Mouse (Mus musculus) cerebellum, adult 18-20 months (tissue): ENCODE data around the gene Ttc8.
A peak's percentile ranks its signal among the peaks of the same experiment; 100 is the strongest.

Source experiments
- DNase-seq, 2 experiments: peaks; one replicate each; pipeline ENCODE4 v3.0.0; 2021

Gene Ttc8

DNA sequence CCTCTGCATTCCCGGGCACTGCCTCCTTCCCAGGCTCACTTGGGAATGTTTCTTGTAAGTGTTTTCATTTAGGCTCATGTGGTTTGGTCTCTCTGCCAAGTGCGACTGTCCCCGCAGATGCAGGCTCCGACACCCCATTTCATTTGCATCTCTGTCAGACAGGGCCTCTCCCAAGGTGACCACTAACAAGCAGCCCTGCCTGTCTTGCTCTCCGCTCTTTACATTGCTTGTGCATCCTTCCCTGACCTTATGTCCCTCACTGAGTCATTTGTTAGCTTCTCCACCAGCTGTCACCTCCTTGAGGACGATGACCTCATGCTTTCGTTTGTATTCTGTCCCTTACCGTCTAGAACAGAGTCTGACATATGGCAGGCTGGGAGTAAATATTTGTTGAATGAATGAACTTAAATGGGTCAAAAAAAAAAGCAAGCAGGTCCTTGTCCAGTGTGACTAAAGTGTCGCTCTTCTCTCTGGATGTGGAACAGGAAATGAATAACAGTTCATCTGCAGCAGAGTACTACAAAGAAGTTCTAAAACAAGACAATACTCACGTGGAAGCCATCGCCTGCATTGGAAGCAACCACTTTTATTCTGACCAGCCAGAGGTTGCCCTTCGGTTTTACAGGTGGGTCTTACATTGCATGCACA is 53.9 kb downstream of the Ttc8 start:
- peak in 1 of 2 experiments; percentile 24 for DNase-seq

DNA sequence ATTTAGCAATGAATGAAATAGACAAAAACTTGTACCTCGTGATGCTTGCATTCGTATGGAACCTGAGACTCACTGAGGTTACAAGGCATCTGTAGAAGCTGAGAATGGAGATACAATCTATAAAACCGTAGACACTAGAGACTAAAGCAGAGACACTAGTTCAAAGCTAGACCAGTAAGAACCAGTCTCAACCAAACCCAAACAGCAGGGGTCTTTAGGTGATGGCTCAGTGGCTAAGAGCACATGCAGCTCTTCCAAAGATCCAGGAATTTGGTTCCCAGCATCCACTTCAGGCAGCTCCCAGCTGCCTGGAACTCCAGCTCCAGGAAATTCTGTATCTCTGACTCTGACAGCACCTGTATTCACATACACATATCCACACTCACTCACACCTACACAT is 60.7 kb downstream of the Ttc8 start:
- DNase-seq, result no peak

DNA sequence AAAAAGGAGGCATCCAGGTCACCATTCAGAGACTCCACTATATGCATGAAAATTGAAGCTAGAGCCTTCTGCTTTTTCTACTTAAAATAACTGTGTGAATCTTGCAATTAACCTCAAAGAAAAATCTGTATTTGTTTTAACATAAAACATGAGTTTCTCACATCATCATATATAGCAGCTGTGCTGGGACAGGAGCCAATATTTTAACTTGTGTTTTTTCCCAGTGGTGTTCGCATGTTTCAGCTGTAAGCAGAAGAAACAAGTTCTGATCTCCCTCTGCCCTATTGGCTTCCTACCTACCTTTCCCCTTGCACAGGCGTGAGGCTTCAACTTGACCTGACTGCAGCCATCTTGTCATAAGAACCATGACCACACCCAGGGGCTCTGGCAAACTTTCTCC is 64.4 kb downstream of the Ttc8 start:
- DNase-seq, result no peak

DNA sequence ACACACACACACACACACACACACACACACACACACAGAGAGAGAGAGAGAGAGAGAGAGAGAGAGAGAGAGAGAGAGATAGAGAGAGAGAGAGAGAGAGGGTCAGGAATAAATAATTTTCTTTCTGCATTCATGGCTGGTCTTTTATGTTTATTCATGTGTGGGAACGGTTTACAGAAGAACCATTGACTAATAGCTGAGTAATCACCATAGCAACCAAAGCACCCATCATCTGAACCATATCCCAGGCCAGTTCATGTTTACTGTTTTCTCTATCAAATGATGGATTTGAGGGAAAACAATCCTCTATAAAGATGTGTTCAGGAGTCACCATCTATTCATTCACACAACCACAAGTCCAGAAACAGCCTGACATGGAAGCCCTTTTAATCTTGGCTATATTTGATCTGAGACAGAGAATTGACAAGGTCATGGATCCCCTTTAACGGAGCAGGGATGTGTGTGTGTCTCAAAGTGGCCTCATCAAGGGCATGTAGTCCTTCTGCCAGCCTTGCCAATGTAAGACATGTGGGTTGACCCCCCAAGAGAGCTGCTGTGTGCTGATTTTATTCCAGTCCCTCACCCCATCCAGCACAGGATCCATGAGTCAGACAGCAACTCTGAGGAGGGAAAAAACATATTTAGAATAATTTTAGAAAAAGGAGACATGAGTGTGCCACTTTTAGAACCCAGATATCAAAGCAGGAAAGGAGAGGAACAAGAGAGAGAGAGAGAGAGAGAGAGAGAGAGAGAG is 70.9 kb downstream of the Ttc8 start:
- DNase-seq, result no peak

DNA sequence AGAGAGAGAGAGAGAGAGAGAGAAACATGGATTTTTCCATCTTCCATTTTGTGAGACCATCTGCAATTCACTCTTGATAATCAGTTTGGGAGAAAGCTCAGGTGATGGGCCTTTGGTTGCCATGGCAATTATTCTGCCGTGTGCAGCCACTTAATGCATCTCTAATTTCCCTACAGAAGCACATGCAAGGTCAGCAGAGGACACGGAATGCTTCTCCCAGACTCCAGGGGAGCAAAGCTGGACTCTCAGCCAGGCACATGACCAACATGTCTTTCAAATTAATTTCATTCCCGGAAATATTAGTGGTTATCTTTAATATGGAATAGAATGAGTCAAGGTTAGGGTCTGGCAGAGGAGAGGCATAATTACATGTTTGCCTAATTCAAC is 71.4 kb downstream of the Ttc8 start:
- no peak for DNase-seq

DNA sequence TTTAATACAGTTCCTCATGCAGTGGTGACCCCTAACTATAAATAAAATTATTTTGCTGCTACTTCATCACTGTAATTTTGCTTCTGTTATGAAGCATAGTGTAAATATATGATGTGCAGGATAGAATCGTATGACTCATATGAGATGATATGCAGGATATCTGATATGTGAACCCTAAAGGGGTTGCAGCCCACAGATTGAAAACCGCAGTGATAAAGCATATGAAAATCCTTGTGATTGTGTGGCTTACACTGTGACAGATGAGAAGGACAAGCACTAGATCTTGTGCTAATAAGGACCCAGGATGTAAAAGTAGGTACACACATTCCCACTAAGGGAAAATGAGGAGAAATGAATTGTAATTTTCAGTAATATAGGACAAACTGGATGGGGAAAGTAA is 73.4 kb downstream of the Ttc8 start:
- no peak for DNase-seq

DNA sequence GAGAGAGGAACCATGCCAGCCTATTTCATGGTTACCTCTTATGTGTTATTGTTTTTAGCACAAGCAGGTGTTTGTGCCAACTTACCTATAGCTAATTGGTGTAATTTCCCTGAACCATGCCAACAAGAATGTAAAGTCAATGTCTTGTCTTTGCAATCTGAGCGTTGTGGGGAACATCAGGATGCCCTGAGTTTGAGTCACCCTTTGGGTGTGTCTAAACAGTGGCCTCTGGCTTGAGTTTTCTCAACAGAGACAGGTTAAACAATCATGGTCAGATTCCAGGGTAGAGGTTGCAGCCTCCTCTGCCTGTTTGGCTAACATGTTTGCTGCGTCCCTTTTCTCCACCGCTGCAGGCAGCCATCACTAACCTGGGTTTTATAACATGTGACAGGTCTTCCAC is 74.0 kb downstream of the Ttc8 start:
- no peak for DNase-seq

DNA sequence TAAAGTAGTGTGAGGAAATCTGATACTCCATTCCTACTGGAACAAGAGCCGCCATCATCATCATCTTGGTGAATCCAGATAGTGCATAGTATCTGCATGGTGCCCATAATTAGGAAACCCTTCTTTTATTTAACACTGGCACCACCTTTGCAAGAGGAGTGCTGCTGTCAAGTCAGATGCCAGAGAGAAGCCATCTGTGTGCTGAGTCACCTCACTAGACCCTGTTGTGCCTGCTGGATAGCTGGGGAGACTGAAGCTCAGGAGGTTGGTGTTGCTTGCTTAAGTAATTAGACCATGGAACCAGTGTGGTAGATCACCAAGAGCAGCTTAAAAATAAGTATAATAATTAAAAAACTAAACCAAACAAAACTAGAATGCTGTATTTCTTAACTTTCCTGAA is 75.5 kb downstream of the Ttc8 start:
- peak; percentile 64 to 80 for DNase-seq

DNA sequence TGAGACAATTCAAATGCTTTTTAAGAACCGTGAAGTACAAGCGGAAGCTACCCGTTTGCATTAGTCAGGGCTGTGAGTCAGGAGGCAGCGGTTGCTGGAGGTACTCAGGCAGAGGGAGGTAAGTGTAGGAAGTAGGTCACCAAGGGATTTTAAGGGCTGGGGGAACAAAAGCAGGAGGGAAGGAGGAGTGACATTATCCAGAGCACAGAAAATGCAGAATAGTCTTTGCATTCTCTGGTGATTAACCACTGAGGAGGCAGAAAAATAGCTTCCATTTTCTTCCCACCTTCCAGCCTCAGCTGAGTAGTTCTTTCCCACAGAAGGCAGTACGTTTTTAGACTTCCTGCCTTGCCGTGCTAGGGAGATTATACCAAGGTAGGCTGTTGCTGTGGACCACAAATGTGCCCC is 76.2 kb downstream of the Ttc8 start:
- no peak for DNase-seq

DNA sequence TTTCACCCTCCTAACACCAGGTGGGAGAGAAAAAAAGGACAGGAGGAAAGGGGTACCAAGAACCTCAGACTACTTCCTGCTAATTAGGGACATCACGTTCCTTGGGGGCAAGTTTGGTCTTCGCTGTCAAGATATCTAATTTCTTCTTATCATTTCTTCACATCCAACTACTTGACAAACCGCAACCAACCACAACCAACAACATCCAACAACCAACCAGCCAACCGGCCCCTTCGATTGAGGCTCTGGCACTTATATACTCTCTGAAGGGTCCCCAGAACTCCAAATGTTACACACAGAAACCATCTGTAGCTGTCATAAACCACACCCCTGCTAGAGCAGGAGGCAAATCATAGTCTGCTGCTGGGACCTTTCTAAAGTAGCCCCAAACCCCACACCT is 76.7 kb downstream of the Ttc8 start:
- no peak for DNase-seq

DNA sequence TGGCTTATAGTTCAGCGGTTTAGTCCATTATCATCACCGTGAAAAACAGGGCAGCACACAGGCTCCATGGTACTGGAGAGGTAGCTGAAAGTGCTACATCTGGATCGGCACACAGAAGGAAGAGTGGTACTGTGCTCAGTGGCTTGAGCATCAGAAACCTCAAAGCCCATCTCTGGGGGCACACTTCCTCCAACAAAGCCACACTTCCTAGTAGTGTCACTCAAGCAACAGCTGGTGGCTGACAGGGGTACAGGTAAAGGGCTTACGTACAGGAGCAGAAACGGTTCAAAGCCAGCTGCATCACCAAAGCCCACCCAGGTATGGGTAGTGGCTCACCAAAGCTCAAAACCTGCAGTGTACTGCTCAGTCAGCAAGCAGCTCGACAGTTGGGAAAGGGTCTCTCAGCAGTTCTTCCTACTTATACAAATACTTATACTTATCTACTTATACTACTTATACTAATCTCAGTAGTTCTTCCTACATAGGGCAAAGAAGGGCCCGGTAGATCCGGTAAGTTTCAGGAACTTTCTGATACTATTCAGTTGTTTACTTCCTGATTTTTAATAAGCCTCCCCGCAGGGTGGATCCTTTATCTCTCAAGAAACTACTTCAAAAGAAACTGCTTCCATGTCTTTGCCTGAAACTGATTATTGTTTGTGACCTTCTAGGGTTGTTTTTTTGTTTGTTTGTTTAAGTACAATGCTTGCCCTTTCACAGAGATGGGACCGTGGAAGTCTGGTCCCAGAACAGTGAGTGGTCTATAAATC is 78.5 kb downstream of the Ttc8 start:
- DNase-seq, result no peak

DNA sequence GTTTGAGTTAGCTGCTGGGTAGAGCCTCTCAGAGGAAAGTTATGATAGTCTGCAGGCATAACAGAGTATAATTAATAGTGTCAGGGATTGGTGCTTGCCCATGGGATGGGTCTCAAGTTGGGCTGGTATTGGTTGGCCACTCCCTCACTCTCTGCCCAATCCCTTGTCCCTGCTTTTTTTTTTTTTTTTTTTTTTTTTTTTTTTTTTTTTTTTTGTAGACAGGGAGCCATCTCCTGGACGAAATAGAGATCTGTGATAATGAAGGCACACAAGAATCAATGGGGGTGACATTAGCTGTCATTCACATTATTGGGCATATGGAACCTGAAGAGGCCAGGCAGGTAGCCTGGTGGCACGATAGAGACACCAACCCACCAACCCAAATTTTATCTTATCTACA is 79.9 kb downstream of the Ttc8 start:
- DNase-seq, result no peak

DNA sequence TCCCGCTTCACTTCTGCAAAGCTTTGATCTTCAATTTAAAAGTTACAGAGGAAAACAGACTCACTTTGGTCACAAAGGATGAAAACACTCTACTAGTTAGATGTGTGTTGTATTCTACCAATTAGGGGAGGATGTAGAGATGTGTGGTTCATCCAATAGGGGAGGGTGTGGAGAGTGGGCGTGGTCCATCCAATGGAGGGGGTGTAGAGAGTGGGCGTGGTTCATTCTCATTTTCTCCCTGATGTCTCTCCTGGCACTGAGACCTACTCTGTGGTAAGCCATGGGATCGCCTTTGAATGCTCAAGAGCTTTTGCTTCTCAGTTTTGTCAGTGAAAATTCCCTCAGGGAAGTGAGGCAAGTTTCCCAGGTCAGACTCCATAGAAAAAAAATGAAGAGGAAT is 82.7 kb downstream of the Ttc8 start:
- no peak for DNase-seq

DNA sequence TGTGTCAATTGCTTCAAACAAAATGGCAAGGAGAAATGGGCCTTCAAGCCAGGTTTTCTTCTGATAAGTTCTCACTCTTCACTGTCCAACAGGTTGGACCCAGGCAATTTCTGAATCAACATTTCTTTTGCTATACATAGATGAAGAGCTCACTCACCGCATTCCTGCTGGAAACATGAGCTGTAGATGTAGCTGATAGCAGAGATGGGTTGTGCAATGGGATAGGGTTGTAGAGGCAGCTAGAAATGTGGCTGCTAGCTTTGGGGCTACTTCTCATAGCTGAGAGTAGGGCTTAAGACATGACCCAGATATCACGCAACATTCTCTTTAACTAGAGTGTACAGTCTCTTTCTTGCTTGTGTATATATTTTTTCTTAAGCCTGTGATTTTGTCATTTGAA is 84.4 kb downstream of the Ttc8 start:
- no peak for DNase-seq

DNA sequence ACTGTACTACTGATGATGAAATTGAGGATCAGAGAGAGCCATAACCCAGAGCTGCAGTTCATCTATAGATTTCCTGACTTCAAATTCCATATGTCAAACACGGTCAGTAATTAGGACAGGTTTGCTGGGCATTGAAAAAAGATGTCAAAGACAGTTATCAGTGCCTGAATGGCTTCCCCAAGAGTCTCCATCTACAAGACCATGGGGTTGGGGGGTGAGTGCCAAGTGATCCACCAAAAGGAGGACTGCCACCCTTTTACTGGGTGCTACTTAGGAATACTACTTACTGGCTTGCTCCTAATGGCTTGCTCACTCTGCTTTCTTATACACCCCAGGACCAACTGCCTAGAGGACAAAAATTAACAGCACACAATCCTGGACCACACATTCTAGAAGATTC is 88.4 kb downstream of the Ttc8 start:
- DNase-seq, result no peak

DNA sequence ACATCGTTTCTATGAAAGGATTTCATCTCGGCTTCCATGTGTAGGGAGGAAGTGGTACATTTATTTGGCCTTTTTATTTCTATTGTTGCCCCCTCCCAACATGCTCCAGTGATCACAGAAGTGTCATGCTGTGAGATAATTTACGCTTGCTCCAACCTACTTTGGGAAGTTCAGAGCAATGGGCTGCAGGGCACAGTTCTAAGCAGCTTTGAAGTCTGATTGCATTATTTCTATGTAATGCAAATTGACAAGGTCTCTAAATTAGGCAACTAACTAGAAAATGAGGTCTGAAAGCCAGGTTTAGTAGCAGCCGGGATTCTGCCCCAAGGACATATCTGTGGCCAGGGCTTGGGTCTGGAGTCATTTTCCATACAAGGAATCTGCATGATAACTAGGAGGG is 89.1 kb downstream of the Ttc8 start:
- DNase-seq, result no peak

DNA sequence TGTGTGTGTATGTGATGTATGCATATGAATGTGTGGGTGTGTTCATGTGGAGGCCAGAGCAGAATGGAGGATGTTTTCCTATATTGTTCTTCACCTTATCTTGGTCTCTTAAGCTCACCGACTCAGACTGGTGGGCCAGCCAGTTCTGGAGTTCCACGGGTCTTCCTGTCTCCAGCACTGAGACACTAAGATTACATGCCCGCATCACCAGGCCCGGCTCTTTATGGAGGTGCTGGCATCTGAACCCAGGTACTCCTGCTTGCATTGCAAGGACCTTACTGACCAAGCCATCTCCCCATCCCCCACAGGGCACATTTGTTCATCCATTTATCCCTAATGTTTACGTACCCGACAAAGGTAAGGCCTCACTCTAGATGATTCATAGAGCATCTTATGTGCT is 89.7 kb downstream of the Ttc8 start:
- DNase-seq, result no peak

DNA sequence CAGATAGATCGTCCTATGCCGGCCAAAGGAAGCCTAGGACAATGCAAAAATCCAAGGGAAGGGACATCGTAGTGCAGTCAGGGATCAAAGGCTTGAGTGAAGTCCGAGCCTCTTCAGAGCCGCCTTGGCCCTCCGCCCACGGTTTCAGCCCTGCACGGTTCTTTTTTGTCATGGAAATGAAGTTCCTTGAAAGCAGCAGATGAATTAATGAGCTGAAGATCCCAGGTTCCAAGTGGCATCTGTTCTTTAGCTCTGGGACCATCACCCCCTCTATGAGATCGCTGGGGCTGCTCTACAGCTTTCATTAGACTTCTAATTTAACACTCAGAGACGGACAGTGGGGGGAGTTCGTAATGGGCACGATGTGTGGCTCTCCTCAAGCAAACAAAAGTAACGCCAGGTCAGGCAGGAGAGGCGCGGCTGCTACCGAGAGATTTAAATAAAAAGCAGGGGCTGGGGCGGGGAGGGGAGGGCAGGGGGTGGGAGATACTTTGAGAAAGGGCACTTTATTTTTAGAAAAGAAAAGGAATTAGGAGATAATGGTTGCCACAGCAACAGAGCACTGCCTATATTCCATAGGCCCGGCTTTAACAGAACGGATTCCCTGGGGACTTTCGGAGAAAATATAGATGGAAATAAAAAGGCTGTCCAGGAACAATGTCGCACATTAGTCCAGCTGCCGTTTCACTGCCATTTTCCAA is 90.9 kb downstream of the Ttc8 start:
- no peak for DNase-seq

DNA sequence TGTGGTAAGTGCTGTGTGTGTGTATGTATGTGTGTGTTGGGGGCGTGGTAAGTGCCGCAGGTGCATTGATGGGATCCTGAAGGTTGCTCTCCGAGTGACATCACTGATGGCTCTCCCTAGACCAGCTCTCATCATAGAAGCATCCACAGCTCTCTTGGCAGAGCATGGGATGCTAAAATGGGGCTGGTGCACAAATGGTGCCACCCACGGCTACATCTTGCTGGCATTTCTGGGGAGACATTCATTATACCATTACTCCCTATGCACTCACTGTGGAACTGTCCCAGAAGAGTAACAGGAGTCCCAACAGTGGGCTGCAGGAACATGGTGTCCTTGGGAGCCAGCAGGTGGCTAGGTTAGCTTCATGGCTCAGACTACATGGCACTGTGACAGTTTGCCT is 95.5 kb downstream of the Ttc8 start:
- DNase-seq, result no peak

DNA sequence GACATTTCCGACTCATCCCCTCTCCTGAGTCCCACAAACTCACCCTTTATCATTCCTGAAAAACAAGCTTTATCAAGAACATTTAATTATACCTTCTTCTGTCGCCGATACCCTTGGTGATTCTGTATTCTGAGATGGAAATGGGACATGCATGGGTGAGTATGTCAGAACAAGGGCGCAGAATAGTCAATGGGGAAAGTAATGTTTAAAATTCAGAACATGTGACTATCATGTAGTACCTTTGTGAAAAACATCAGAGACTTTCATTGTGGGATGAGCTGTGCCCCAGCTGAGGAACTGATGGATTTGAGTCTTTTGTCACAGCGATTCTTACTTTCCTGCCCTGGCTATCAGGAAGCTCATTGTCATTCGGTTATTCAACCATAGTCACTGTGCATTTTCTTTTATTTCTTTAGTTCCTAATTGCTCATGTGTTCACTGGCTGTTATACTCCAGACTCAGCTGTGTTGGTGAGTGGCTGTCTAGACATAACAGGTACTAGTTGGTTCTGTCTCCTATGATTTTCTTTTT is 104.1 kb downstream of the Ttc8 start:
- no peak for DNase-seq

DNA sequence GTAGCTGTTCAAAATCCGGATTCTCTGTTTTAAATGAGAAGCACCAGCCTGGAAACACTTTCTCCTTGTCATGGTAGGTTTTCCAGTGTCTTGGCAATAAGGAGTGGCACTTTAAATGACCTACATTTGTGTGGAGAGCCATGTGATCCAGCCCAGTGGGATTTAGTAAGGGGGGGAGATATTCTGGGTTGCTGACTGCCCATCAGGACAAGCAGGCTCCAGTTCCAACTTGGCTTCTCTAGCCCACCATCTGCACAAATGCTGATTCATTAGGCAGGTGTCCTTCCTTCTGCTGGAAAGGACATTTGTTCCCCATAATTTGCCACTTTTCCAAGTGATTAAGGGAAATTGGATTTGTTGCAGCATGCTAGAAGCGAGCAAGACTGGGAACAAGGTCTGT is 105.9 kb downstream of the Ttc8 start:
- DNase-seq, result peak; percentile 84 to 93

DNA sequence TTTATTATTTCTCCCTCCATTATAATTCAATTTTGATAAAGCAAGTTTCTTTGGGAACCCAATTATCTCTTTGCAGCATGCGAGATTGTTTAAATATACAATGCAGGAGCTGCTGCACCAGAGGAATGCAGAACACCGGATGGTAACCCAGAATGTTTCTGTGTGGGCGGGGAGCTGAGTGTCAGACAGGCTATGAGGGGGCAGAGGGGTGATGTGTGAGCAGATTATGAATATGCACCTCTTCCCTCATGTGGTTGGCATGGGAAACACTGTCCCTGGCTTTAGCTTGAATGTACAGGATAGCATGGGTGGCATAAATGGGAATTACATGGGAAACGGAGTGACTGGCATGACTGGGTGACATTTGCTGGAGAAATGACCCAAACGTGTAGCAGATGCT is 108.3 kb downstream of the Ttc8 start:
- no peak for DNase-seq

DNA sequence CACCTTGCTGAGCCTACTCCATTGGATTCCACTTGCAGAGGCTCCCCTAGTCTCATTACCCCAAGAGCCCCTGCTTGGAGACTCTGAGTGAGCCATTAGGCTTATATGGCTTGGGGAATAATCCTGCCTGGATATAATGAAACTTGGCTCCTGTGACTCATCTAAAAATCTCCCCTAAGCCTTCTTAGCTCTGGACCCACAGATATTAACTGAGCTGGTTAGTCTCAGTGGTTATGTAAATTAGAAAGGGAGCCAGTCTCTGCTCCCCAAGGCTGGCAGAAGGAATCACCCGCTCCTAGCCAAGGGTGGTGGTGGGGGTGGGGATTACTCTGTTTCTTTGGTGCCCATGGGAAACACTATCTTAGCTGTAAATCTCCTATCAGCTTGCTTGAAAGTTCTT is 109.6 kb downstream of the Ttc8 start:
- DNase-seq, result no peak
